Mouse (Mus musculus) CH12.LX (cell line): ENCODE data around the gene St6gal1. TPM values are rescaled to one million over a fixed set of nuclear protein-coding genes. Genes with fewer than 3 reads are reported as not detected.

ENCODE experiments used
- DNase-seq: peaks from one replicate; pipeline ENCODE4 v3.0.0-alpha.2; 2013; ENCODE audit errors: extremely low read depth
- H3K27ac ChIP-seq: 2 replicates; pipeline ENCODE4 v1.5.1; 2012; ENCODE audit warnings: low read depth, mild to moderate bottlenecking, control low read depth, moderate library complexity; ENCODE audit not compliant: insufficient read depth
- H3K27me3 ChIP-seq: replicated peaks from 2 replicates; pipeline ENCODE3; 2012; ENCODE audit warnings: inconsistent platforms
- H3K36me3 ChIP-seq, 2 experiments: replicated peaks in 1 of 2; 2 replicates each; pipeline versions ENCODE3 to v1.6.1; 2012; ENCODE audit warnings: inconsistent platforms in 1 of 2, low read length in 1 of 2, mild to moderate bottlenecking in 1 of 2, mixed read lengths in 1 of 2, moderate library complexity in 1 of 2; ENCODE audit not compliant: control insufficient read depth in 1 of 2, insufficient read depth in 1 of 2
- H3K4me1 ChIP-seq, 2 experiments: 2 replicates each; pipeline ENCODE4 v1.6.1; 2012; ENCODE audit warnings: inconsistent platforms in 1 of 2, moderate library complexity in 1 of 2; ENCODE audit not compliant: insufficient read depth in 2 of 2, control insufficient read depth in 1 of 2
- H3K4me2 ChIP-seq: 2 replicates; pipeline ENCODE4 v1.6.1; 2012; ENCODE audit warnings: low read depth, mild to moderate bottlenecking, control low read depth; ENCODE audit not compliant: poor library complexity, insufficient read depth, severe bottlenecking
- H3K4me3 ChIP-seq, 3 experiments: fragments of 150-350 bp in 1 of 3; sonication (generic) in 1 of 3; replicated peaks in 1 of 3; 2 replicates each; pipeline versions ENCODE3 to v1.5.1; 2011 to 2012; ENCODE audit warnings: low read depth in 2 of 3, low read length in 2 of 3, mild to moderate bottlenecking in 2 of 3, moderate library complexity in 2 of 3, control low read depth in 1 of 3, improper control_type of control experiment in 1 of 3, inconsistent platforms in 1 of 3, mixed read lengths in 1 of 3; ENCODE audit not compliant: poor library complexity in 1 of 3
- H3K79me2 ChIP-seq: replicated peaks from 2 replicates; pipeline ENCODE4 v1.6.1; 2012; ENCODE audit warnings: mild to moderate bottlenecking, moderate library complexity; ENCODE audit not compliant: control insufficient read depth, poor library complexity, insufficient read depth, severe bottlenecking; ENCODE audit errors: extremely low read depth
- H3K9ac ChIP-seq: 2 replicates; pipeline ENCODE4 v1.6.1; 2012; ENCODE audit warnings: low read depth, mild to moderate bottlenecking, control low read depth, moderate library complexity; ENCODE audit not compliant: insufficient read depth
- H3K9me3 ChIP-seq: replicated peaks from 2 replicates; pipeline ENCODE3; 2012; ENCODE audit warnings: low read length, inconsistent platforms, mixed read lengths
- BHLHE40 ChIP-seq: IDR thresholded peaks from 2 replicates; pipeline ENCODE4 v1.6.1; 2011; ENCODE audit warnings: mild to moderate bottlenecking, low read depth, low read length, improper control_type of control experiment
- ELF1 ChIP-seq: IDR thresholded peaks from 2 replicates; pipeline ENCODE4 v1.6.1; 2014; ENCODE audit warnings: low read depth, mild to moderate bottlenecking, inconsistent platforms, low read length, improper control_type of control experiment
- EP300 ChIP-seq: IDR thresholded peaks from 2 replicates; pipeline ENCODE4 v1.6.1; 2011; ENCODE audit warnings: low read length, improper control_type of control experiment
- ETS1 ChIP-seq: conservative IDR thresholded peaks from 2 replicates; pipeline ENCODE4 v1.6.1; 2012; ENCODE audit warnings: low read depth, mild to moderate bottlenecking, inconsistent platforms, low read length, improper control_type of control experiment, moderate library complexity
- HCFC1 ChIP-seq: IDR thresholded peaks from 2 replicates; pipeline ENCODE4 v1.6.1; 2012; ENCODE audit warnings: low read depth, mild to moderate bottlenecking, inconsistent platforms, low read length, improper control_type of control experiment
- IRF4 ChIP-seq: IDR thresholded peaks from 2 replicates; pipeline ENCODE4 v1.6.1; 2014; ENCODE audit warnings: low read depth, mild to moderate bottlenecking, inconsistent platforms, low read length, improper control_type of control experiment
- JUN ChIP-seq: IDR thresholded peaks from 2 replicates; pipeline ENCODE4 v1.6.1; 2011; ENCODE audit warnings: low read depth, mild to moderate bottlenecking, low read length, improper control_type of control experiment, moderate library complexity; ENCODE audit not compliant: insufficient read depth
- JUND ChIP-seq: conservative IDR thresholded peaks from 2 replicates; pipeline ENCODE4 v1.6.1; 2011; ENCODE audit warnings: low read depth, low read length, improper control_type of control experiment
- KAT2A ChIP-seq: IDR thresholded peaks from 2 replicates; pipeline ENCODE4 v1.6.1; 2012; ENCODE audit warnings: low read length, improper control_type of control experiment, inconsistent platforms; ENCODE audit not compliant: insufficient replicate concordance
- MAFK ChIP-seq: IDR thresholded peaks from 2 replicates; pipeline ENCODE4 v1.6.1; 2011; ENCODE audit warnings: low read length, improper control_type of control experiment; ENCODE audit not compliant: insufficient replicate concordance
- MAX ChIP-seq: IDR thresholded peaks from 2 replicates; pipeline ENCODE4 v1.6.1; 2011; ENCODE audit warnings: low read length, improper control_type of control experiment
- MAZ ChIP-seq: IDR thresholded peaks from 2 replicates; pipeline ENCODE4 v1.6.1; 2012; ENCODE audit warnings: low read depth, mild to moderate bottlenecking, inconsistent platforms, low read length, improper control_type of control experiment, moderate library complexity
- MEF2A ChIP-seq: IDR thresholded peaks from 2 replicates; pipeline ENCODE4 v1.6.1; 2014; ENCODE audit warnings: low read depth, mild to moderate bottlenecking, inconsistent platforms, low read length, improper control_type of control experiment, borderline replicate concordance
- MYC ChIP-seq: IDR thresholded peaks from 2 replicates; pipeline ENCODE4 v1.6.1; 2011; ENCODE audit warnings: low read depth, mild to moderate bottlenecking, improper control_type of control experiment, low read length
- NELFE ChIP-seq: IDR thresholded peaks from 2 replicates; pipeline ENCODE4 v1.6.1; 2011; ENCODE audit warnings: low read depth, low read length, improper control_type of control experiment
- NRF1 ChIP-seq: IDR thresholded peaks from 2 replicates; pipeline ENCODE4 v1.6.1; 2014; ENCODE audit warnings: low read depth, mild to moderate bottlenecking, inconsistent platforms, low read length, improper control_type of control experiment, moderate library complexity
- RCOR1 ChIP-seq: conservative IDR thresholded peaks from 2 replicates; pipeline ENCODE4 v1.6.1; 2012; ENCODE audit warnings: low read depth, mild to moderate bottlenecking, inconsistent platforms, low read length, improper control_type of control experiment
- SIN3A ChIP-seq: IDR thresholded peaks from 2 replicates; pipeline ENCODE4 v1.6.1; 2012; ENCODE audit warnings: low read length, improper control_type of control experiment, inconsistent platforms
- SMC3 ChIP-seq: IDR thresholded peaks from 2 replicates; pipeline ENCODE4 v1.6.1; 2011; ENCODE audit warnings: low read depth, low read length, improper control_type of control experiment
- TCF12 ChIP-seq: IDR thresholded peaks from 2 replicates; pipeline ENCODE4 v1.6.1; 2014; ENCODE audit warnings: low read depth, mild to moderate bottlenecking, inconsistent platforms, low read length, improper control_type of control experiment
- UBTF ChIP-seq: IDR thresholded peaks from 2 replicates; pipeline ENCODE4 v1.6.1; 2012; ENCODE audit warnings: low read depth, mild to moderate bottlenecking, inconsistent platforms, low read length, improper control_type of control experiment, moderate library complexity
- ZC3H11A ChIP-seq: IDR thresholded peaks from 2 replicates; pipeline ENCODE4 v1.6.1; 2012; ENCODE audit warnings: low read depth, mild to moderate bottlenecking, inconsistent platforms, low read length, improper control_type of control experiment
- ZNF384 ChIP-seq: IDR thresholded peaks from 2 replicates; pipeline ENCODE4 v1.6.1; 2012; ENCODE audit warnings: low read depth, low read length, improper control_type of control experiment, inconsistent platforms
- dilution Hi-C: fragments of 300-500 bp; cut with MboI; formaldehyde crosslinking; loops from 2 replicates; pipeline ENCODE4 v1.14.3; 2020; ENCODE audit warnings: low sequenced_read_pairs; ENCODE audit not compliant: extremely low pct_unique_long_range_greater_than_20kb, extremely low pct_ligation_motif_present
- in situ Hi-C: fragments of 300-500 bp; cut with MboI; formaldehyde crosslinking; loops from 3 replicates; pipeline ENCODE4 v1.14.3; 2019; ENCODE audit warnings: low sequenced_read_pairs, low pct_ligation_motif_present, low pct_unique_long_range_greater_than_20kb, mixed read lengths
- polyA plus RNA-seq: library from polyadenylated mRNA; unstranded; fragments of >175 nt; gene quantifications from 2 replicates; pipeline ENCODE4 v1.2.1, GENCODE M21; 2012; ENCODE audit warnings: low read depth; ENCODE audit not compliant: insufficient read length
- total RNA-seq, 2 experiments: library from RNA; depleted of rRNA; stranded (reverse); fragments of 300-350 nt in 1 of 2; fragments of >200 nt in 1 of 2; gene quantifications; 2 replicates each; pipeline ENCODE4 v1.2.3; 2012 to 2014

Gene St6gal1
- total and polyA plus RNA-seq, 3 experiments, result 64.5 to 168 (median 67.8) TPM

DNA sequence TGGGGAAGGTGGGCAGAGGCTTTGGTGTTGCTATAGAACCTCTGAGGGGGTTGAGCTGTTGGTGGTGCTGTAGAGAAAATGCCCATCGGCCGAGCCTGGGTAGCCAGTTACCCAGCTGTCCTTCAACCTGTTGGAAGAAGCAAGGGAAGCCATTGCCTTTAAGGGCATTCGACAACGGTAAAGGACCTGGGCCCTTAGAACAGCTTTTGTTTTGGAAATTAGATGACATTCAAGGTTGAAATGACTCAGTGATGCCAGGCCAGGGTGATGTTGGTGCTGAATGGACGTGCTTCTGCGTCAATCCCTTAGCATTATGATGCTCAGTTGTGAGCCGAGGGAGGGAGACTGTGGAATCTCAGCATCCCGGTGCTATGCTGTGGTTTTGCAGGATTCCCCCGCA, 63.6 kb downstream of the St6gal1 start:
- TF ChIP-seq JUND (peak; percentile 91), MAZ (no peak), BHLHE40 (0 out of 2 replicates have a peak, but pooled peaks have one; percentile 53), NELFE (no peak), SMC3 (peak; percentile 10; the same call in 1 of the 2 replicates), IRF4 (peak; percentile 93), MAFK (no peak), UBTF (no peak), MYC (no peak), JUN (peak; percentile 77), KAT2A (0 out of 2 replicates have a peak, but pooled peaks have one; percentile 50), SIN3A (0 out of 2 replicates have a peak, but pooled peaks have one; percentile 43), NRF1 (peak; percentile 32; the same call in 1 of the 2 replicates), HCFC1 (peak; percentile 76), ETS1 (peak; percentile 80), TCF12 (peak; percentile 41), EP300 (peak; percentile 82), MAX (no peak), RCOR1 (no peak), ELF1 (no peak), ZC3H11A (no peak), ZNF384 (no peak), MEF2A (peak; percentile 73; the same call in 1 of the 2 replicates)
- dilution Hi-C loops, result no loop called here
- DNase-seq, result no peak

More for the DNA sequence above, 63.6 kb downstream of the St6gal1 start:
- in situ Hi-C loops, result no loop called here
- peaks cover 0 to 7% of the 10 kb centered on the region in 2 experiments for H3K36me3 ChIP-seq
- H3K9me3 ChIP-seq, result no peaks in the 10 kb centered on the region
- H3K27me3 ChIP-seq, result no peaks in the 10 kb centered on the region
- H3K79me2 ChIP-seq, result peaks cover 8% of the 10 kb centered on the region
- no peak overlapping the region for H3K9ac ChIP-seq
- peaks cover 56 to 98% of the 10 kb centered on the region in 2 experiments for H3K4me1 ChIP-seq
- no peak overlapping the region for H3K4me3 ChIP-seq
- peak overlapping the region; percentile 43 for H3K27ac ChIP-seq
- H3K4me2 ChIP-seq, result no peak overlapping the region
